Mouse (Mus musculus): ENCODE data around the gene Hormad1. TPM values are rescaled to one million over a fixed set of nuclear protein-coding genes. Genes with fewer than 3 reads are reported as not detected.
A peak's percentile ranks its signal among the peaks of the same experiment; 100 is the strongest.

The Hormad1 gene
- polyA plus RNA-seq, 1 experiment from 2014 or later = not detected

GRCm38 (mm10) chr3:95587754-95588603, 28.5 kb downstream of the Hormad1 start:
- Histone ChIP-seq H3K4me1 (ENCODE audit: insufficient read depth) (peaks cover 5% of the 10 kb centered on the region), H3K4me3 (ENCODE audit: low read depth, low read length) (peak overlapping the region; percentile 81), H3K27ac (ENCODE audit: low read depth) (peak overlapping the region; percentile 87), H3K4me2 (ENCODE audit: low read depth, low read length) (peak overlapping the region; percentile 80), H3K9ac (replicated peaks) (peak overlapping the region; percentile 54; the same call in 1 of the 2 replicates), H3K9me3 (ENCODE audit: low read length) (no peaks in the 10 kb centered on the region), H3K27me3 (ENCODE audit: insufficient read depth, low read length) (no peaks in the 10 kb centered on the region), H3K36me3 (replicated peaks; ENCODE audit: insufficient read depth, low read length) (peaks cover 13% of the 10 kb centered on the region)
- WGBS (ENCODE audit: insufficient replicate concordance) = 51% methylated on average over 8 of the region's 8 CpGs
- ATAC-seq (no peak; the same call in 1 of the 2 replicates), DNase-seq (no peak)
- TF ChIP-seq EP300 (IDR thresholded peaks at IDR 0.05; ENCODE audit: low read depth) (no peak), CTCF (IDR thresholded peaks at IDR 0.05; ENCODE audit: low read depth) (no peak)

GRCm38 (mm10) chr3:95588604-95589086, 29.2 kb downstream of the Hormad1 start, which contains the start of gene Golph3l:
Golph3l (plus strand) TSS chr3:95588934.
- DNase-seq (peak; percentile 90), ATAC-seq (peak; percentile 100)
- H3K27me3 ChIP-seq (ENCODE audit: insufficient read depth, low read length) = no peaks in the 10 kb centered on the region
- peak within 1 kb of the TSS; percentile 80 for H3K4me2 ChIP-seq (ENCODE audit: low read depth, low read length)
- TF ChIP-seq CTCF (IDR thresholded peaks at IDR 0.05; ENCODE audit: low read depth) = no peak; the same call in 1 of the 2 replicates
- TF ChIP-seq EP300 (IDR thresholded peaks at IDR 0.05; ENCODE audit: low read depth) = no peak; the same call in 1 of the 2 replicates
- peaks cover 18% of the 10 kb centered on the region for H3K36me3 ChIP-seq (replicated peaks; ENCODE audit: insufficient read depth, low read length)
- H3K4me3 ChIP-seq (ENCODE audit: low read depth, low read length) = peak within 1 kb of the TSS; percentile 81
- H3K9me3 ChIP-seq (ENCODE audit: low read length) = no peaks in the 10 kb centered on the region
- peaks cover 5% of the 10 kb centered on the region for H3K4me1 ChIP-seq (ENCODE audit: insufficient read depth)
- H3K9ac ChIP-seq (replicated peaks) = peak within 1 kb of the TSS; percentile 79
- H3K27ac ChIP-seq (ENCODE audit: low read depth) = peak within 1 kb of the TSS; percentile 87
- WGBS (ENCODE audit: insufficient replicate concordance) = 0% methylated on average over 12 of the region's 12 CpGs

- no peak for DNase-seq
- Histone ChIP-seq H3K4me1 (ENCODE audit: insufficient read depth) (no peaks in the 10 kb centered on the region), H3K4me2 (ENCODE audit: low read depth, low read length) (no peak overlapping the region), H3K4me3 (ENCODE audit: low read depth, low read length) (no peak overlapping the region), H3K27me3 (ENCODE audit: insufficient read depth, low read length) (no peaks in the 10 kb centered on the region), H3K9me3 (ENCODE audit: low read length) (no peaks in the 10 kb centered on the region), H3K36me3 (replicated peaks; ENCODE audit: insufficient read depth, low read length) (peaks cover 26% of the 10 kb centered on the region), H3K9ac (replicated peaks) (no peak overlapping the region), H3K27ac (ENCODE audit: low read depth) (no peak overlapping the region)
- ATAC-seq = no peak
- TF ChIP-seq CTCF (IDR thresholded peaks at IDR 0.05; ENCODE audit: low read depth) = no peak
- TF ChIP-seq EP300 (IDR thresholded peaks at IDR 0.05; ENCODE audit: low read depth) = no peak
Observed at GRCm38 (mm10) chr3:95598734-95599133, 39.3 kb downstream of the Hormad1 start.

GRCm38 (mm10) chr3:95601287-95601686, 41.8 kb downstream of the Hormad1 start:
- Histone ChIP-seq H3K4me2 (ENCODE audit: low read depth, low read length) (no peak overlapping the region), H3K9ac (replicated peaks) (no peak overlapping the region), H3K27me3 (ENCODE audit: insufficient read depth, low read length) (no peaks in the 10 kb centered on the region), H3K4me1 (ENCODE audit: insufficient read depth) (no peaks in the 10 kb centered on the region), H3K9me3 (ENCODE audit: low read length) (no peaks in the 10 kb centered on the region), H3K27ac (ENCODE audit: low read depth) (no peak overlapping the region), H3K36me3 (replicated peaks; ENCODE audit: insufficient read depth, low read length) (peaks cover 18% of the 10 kb centered on the region; the same call in 1 of the 2 replicates), H3K4me3 (ENCODE audit: low read depth, low read length) (no peak overlapping the region)
- WGBS (ENCODE audit: insufficient replicate concordance) = 78% methylated on average over 3 of the region's 3 CpGs
- TF ChIP-seq EP300 (IDR thresholded peaks at IDR 0.05; ENCODE audit: low read depth) = no peak
- no peak for TF ChIP-seq CTCF (IDR thresholded peaks at IDR 0.05; ENCODE audit: low read depth)
- ATAC-seq (no peak), DNase-seq (no peak)

GRCm38 (mm10) chr3:95606096-95606495, 46.6 kb downstream of the Hormad1 start:
- ATAC-seq (no peak), DNase-seq (no peak)
- WGBS (ENCODE audit: insufficient replicate concordance) = 93% methylated on average over 3 of the region's 3 CpGs

GRCm38 (mm10) chr3:95609195-95609594, 49.7 kb downstream of the Hormad1 start:
- H3K36me3 ChIP-seq (replicated peaks; ENCODE audit: insufficient read depth, low read length) = peaks cover 47% of the 10 kb centered on the region
- H3K4me2 ChIP-seq (ENCODE audit: low read depth, low read length) = no peak overlapping the region
- TF ChIP-seq EP300 (IDR thresholded peaks at IDR 0.05; ENCODE audit: low read depth) (no peak), CTCF (IDR thresholded peaks at IDR 0.05; ENCODE audit: low read depth) (no peak)
- ATAC-seq = no peak
- WGBS (ENCODE audit: insufficient replicate concordance) = 47% methylated on average over 3 of the region's 3 CpGs
- DNase-seq = no peak
- no peak overlapping the region for H3K4me3 ChIP-seq (ENCODE audit: low read depth, low read length)
- H3K27ac ChIP-seq (ENCODE audit: low read depth) = no peak overlapping the region
- no peak overlapping the region for H3K9ac ChIP-seq (replicated peaks)
- no peaks in the 10 kb centered on the region for H3K9me3 ChIP-seq (ENCODE audit: low read length)
- no peaks in the 10 kb centered on the region for H3K27me3 ChIP-seq (ENCODE audit: insufficient read depth, low read length)
- H3K4me1 ChIP-seq (ENCODE audit: insufficient read depth) = no peaks in the 10 kb centered on the region

More at GRCm38 (mm10) chr3:95606096-95606495, 46.6 kb downstream of the Hormad1 start:
- Histone ChIP-seq H3K4me2 (ENCODE audit: low read depth, low read length) (no peak overlapping the region), H3K36me3 (replicated peaks; ENCODE audit: insufficient read depth, low read length) (peaks cover 46% of the 10 kb centered on the region), H3K27ac (ENCODE audit: low read depth) (no peak overlapping the region), H3K9ac (replicated peaks) (no peak overlapping the region), H3K9me3 (ENCODE audit: low read length) (no peaks in the 10 kb centered on the region), H3K27me3 (ENCODE audit: insufficient read depth, low read length) (no peaks in the 10 kb centered on the region), H3K4me3 (ENCODE audit: low read depth, low read length) (no peak overlapping the region), H3K4me1 (ENCODE audit: insufficient read depth) (no peaks in the 10 kb centered on the region)
- no peak for TF ChIP-seq EP300 (IDR thresholded peaks at IDR 0.05; ENCODE audit: low read depth)
- no peak for TF ChIP-seq CTCF (IDR thresholded peaks at IDR 0.05; ENCODE audit: low read depth)

All from liver, postnatal 0 days (tissue).